Mouse (Mus musculus) limb, embryonic 14.5 days (tissue): ENCODE data around the gene Rnf141. TPM values are rescaled to one million over a fixed set of nuclear protein-coding genes. Genes with fewer than 3 reads are reported as not detected.

Experiments used
- ATAC-seq: fragments of 200-750 bp; cut with Nextera tagmentation; 2 replicates; pipeline ENCODE4 v1.8.0; 2017; ENCODE audit warnings: low read depth, moderate number of reproducible peaks, moderate TSS enrichment; ENCODE audit not compliant: low FRiP score
- DNase-seq: peaks from one replicate; pipeline ENCODE4 v3.0.0-alpha.2; 2015; ENCODE audit warnings: low spot score
- H3K27ac ChIP-seq: fragments of 300-500 bp; sonication (generic); replicated peaks from 2 replicates; pipeline ENCODE4 v1.5.1; 2014; ENCODE audit warnings: low read depth, mild to moderate bottlenecking, low read length, moderate library complexity, mixed read lengths
- H3K27me3 ChIP-seq: fragments of 300-500 bp; sonication (generic); 2 replicates; pipeline ENCODE4 v1.6.1; 2014; ENCODE audit warnings: low read length, mixed read lengths; ENCODE audit not compliant: control insufficient read depth, insufficient read depth
- H3K36me3 ChIP-seq: fragments of 300-500 bp; sonication (generic); 2 replicates; pipeline ENCODE4 v1.6.1; 2014; ENCODE audit warnings: mild to moderate bottlenecking, low read length, moderate library complexity, mixed read lengths; ENCODE audit not compliant: control insufficient read depth, insufficient read depth
- H3K4me1 ChIP-seq: fragments of 300-500 bp; sonication (generic); 2 replicates; pipeline ENCODE4 v1.6.1; 2014; ENCODE audit warnings: antibody characterized with exemption, low read length, mixed read lengths; ENCODE audit not compliant: control insufficient read depth, insufficient read depth
- H3K4me2 ChIP-seq: fragments of 300-500 bp; sonication (generic); replicated peaks from 2 replicates; pipeline ENCODE4 v1.6.1; 2014; ENCODE audit warnings: low read depth, mild to moderate bottlenecking, low read length, moderate library complexity; ENCODE audit not compliant: severe bottlenecking
- H3K4me3 ChIP-seq: fragments of 300-500 bp; sonication (generic); replicated peaks from 2 replicates; pipeline ENCODE4 v1.5.1; 2014; ENCODE audit warnings: low read length
- H3K9ac ChIP-seq: fragments of 300-500 bp; sonication (generic); 2 replicates; pipeline ENCODE4 v1.6.1; 2014; ENCODE audit warnings: mild to moderate bottlenecking, low read depth, low read length, moderate library complexity; ENCODE audit not compliant: severe bottlenecking
- H3K9me3 ChIP-seq: fragments of 300-500 bp; sonication (generic); 2 replicates; pipeline ENCODE4 v1.6.1; 2016; ENCODE audit warnings: low read length; ENCODE audit not compliant: control insufficient read depth
- POLR2A ChIP-seq: fragments of 200-500 bp; IDR thresholded peaks from 2 replicates; pipeline ENCODE4 v1.8.0; 2012; ENCODE audit warnings: inconsistent platforms, mild to moderate bottlenecking, moderate library complexity, borderline replicate concordance; ENCODE audit not compliant: insufficient read depth, insufficient read length; ENCODE audit errors: extremely low read depth
- WGBS: fragments of 180-500 bp; shearing (Covaris S2); extraction: QIAGEN DNeasy Blood & Tissue Kit; methylation state at CpG from one replicate; pipeline ENCODE4 v1.1.7; 2014; 5-methylcytosine and 5-hydroxymethylcytosine counted together
- polyA plus RNA-seq, 2 experiments: library from polyadenylated mRNA; depleted of rRNA in 1 of 2; stranded (reverse) in 1 of 2; unstranded in 1 of 2; fragments of >200 nt; fragmentation: Nextera tagmentation in 1 of 2; extraction: Ambion mirVana in 1 of 2; gene quantifications; 2 replicates each; pipeline versions ENCODE4 v1.2.1 to v1.2.3; 2012 to 2014

Gene Rnf141
- polyA plus RNA-seq, 2 experiments, result 21.6 to 22.0 TPM

DNA sequence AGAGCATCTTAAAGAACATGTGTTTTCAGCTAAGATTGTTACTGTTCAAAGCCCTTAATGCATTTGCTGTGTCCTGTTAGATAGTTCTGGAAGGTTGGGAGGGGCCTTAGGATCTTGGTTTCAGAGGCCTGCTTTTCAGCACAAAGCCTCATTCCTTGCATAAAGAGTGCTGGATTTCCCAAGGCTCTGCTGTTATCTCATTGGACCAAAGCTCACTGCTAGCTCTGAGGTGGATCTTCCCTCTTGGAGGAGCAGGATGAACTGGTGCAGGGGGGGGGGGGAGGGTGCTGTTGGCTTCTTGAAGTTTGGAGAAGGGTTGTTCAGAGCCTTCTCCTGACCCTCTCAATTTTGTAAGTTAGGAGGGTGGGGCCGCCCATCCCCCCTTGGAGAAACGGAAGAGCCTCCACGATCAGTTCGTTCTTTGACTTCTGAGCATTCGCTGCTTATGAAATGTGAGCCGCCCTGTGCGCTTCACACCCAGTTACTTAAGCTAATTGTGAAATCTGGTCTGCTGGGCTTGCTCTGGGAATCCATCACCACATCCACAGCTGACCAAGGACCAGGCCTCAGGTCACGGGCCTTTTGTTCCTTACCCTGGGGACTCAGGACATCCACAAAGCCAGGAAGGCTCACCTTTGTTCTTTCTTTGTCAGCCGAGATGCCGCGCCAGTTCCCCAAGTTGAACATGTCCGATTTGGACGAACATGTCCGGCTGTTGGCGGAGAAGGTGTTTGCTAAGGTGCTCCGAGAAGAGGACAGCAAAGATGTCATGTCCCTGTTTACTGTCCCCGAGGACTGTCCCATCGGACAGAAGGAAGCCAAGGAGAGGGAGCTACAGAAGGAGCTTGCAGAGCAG is 66.9 kb downstream of the Rnf141 start:
- no peaks in the 10 kb centered on the region for H3K9me3 ChIP-seq
- ATAC-seq (no peak), DNase-seq (no peak)
- WGBS, result 84% methylated on average over 18 of the region's 18 CpGs
- no peak overlapping the region for H3K4me2 ChIP-seq
- H3K4me1 ChIP-seq, result peaks cover 30% of the 10 kb centered on the region
- no peak overlapping the region for H3K27ac ChIP-seq
- no peaks in the 10 kb centered on the region for H3K27me3 ChIP-seq
- H3K4me3 ChIP-seq, result no peak overlapping the region
- no peak for TF ChIP-seq POLR2A
- 0 out of 2 replicates have a peak, but pooled peaks cover 4% of the 10 kb centered on the region for H3K36me3 ChIP-seq
- no peak overlapping the region for H3K9ac ChIP-seq

GRCm38 (mm10) chr7:110774674-110775073 is 69.6 kb downstream of the Rnf141 start:
- Histone ChIP-seq H3K9me3 (no peaks in the 10 kb centered on the region), H3K4me2 (no peak overlapping the region), H3K27me3 (0 out of 2 replicates have a peak, but pooled peaks cover 4% of the 10 kb centered on the region), H3K4me3 (no peak overlapping the region), H3K9ac (no peak overlapping the region), H3K27ac (no peak overlapping the region), H3K36me3 (0 out of 2 replicates have a peak, but pooled peaks cover 4% of the 10 kb centered on the region), H3K4me1 (peaks cover 19% of the 10 kb centered on the region)
- no peak for TF ChIP-seq POLR2A
- WGBS, result 85% methylated on average over 8 of the region's 8 CpGs
- DNase-seq (no peak), ATAC-seq (no peak)

DNA sequence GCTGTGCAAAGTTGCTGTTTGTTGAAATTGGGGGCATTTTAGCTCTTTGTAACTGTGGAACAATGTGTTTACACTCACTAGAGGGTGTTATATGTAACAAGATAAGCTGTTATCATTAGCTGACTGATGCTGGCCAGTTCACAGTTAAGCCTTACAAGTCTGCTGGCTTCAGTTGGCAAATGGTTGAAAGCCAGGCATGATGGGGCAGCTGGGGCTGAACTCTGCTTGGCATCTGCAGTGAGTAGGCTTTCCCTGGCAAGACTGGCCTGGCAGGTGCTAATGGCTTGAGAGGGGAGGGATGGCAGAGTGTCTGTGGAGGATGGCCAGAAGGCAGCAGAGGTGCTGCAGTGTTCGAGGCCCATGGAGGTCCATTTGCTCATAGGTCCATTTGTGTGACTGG is 70.2 kb downstream of the Rnf141 start:
- Histone ChIP-seq H3K36me3 (0 out of 2 replicates have a peak, but pooled peaks cover 4% of the 10 kb centered on the region), H3K4me2 (peak overlapping the region; percentile 23; the same call in 1 of the 2 replicates), H3K4me3 (no peak overlapping the region), H3K9ac (no peak overlapping the region), H3K27ac (peak overlapping the region; percentile 67), H3K4me1 (peaks cover 20% of the 10 kb centered on the region), H3K9me3 (no peaks in the 10 kb centered on the region), H3K27me3 (0 out of 2 replicates have a peak, but pooled peaks cover 8% of the 10 kb centered on the region)
- ATAC-seq (no peak), DNase-seq (no peak)
- TF ChIP-seq POLR2A, result no peak
- WGBS, result 71% methylated on average over 1 of the region's 1 CpGs

DNA sequence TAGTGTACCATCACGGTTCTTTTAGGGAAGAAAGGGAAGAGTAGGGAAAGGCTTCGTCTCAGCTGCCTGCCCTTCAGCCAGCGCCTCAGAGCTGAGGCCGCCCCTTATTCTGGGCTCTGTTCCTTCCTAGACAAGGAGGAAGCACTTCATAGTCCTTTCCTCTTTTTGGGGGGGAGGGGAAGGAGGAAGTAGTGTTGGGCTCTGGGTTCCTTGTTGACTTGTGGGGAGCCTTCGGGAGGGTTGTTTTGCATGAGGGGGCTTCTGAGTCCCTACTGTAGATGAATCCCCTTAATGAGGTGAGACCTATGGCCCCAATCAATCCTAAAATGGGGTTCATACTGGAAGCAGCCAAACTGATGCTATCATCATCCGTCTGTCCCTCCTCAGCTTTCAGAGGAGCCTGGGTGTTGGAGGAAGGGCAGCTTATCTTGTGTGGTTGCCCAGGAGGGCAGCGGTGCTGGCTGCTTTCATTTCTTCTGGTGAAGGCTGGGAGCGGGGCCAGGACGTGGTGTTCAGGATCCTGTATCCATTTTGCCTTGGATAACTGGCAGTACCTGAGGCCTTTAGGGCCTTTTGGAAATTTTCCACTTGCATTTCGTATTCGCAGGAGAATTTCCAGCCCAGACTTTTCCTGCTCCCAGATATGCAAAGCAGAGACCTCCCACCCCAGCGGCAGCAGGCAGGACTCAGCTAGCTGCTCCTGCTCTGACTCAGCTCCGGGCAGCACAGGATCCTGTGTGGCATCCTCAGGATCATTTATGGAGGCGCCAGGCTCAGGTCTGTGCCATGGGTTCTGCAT is 70.9 kb downstream of the Rnf141 start:
- Histone ChIP-seq H3K4me1 (peaks cover 24% of the 10 kb centered on the region), H3K4me3 (no peak overlapping the region), H3K9me3 (no peaks in the 10 kb centered on the region), H3K36me3 (0 out of 2 replicates have a peak, but pooled peaks cover under 1% of the 10 kb centered on the region), H3K9ac (no peak overlapping the region), H3K4me2 (peak overlapping the region; percentile 23; the same call in 1 of the 2 replicates), H3K27me3 (0 out of 2 replicates have a peak, but pooled peaks cover 8% of the 10 kb centered on the region), H3K27ac (peak overlapping the region; percentile 67)
- ATAC-seq, result no peak
- no peak for TF ChIP-seq POLR2A
- DNase-seq, result peak; percentile 71
- WGBS, result 34% methylated on average over 14 of the region's 14 CpGs

DNA sequence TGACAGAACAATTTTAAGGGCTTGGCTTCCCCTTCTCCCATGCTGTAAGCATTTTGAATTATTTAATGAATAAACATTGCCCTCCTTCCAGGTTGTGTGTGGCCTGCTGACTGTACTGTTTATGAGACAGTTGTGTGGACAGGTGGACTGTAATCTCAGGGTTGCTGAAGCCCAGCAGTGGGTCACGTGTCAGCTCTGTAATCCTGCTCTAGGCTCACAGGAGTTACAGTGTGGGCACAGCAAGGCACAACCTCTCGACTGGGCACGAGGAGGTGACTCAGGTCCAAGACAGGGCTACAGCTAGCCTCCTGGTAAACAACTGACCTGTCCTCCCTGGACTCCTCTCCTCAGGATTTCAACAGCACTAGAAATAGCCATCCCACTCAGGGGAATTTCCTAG is 71.9 kb downstream of the Rnf141 start:
- no peak for ATAC-seq
- WGBS, result 75% methylated on average over 3 of the region's 3 CpGs
- H3K9me3 ChIP-seq, result no peaks in the 10 kb centered on the region
- no peak overlapping the region for H3K4me2 ChIP-seq
- H3K9ac ChIP-seq, result no peak overlapping the region
- no peak overlapping the region for H3K27ac ChIP-seq
- peaks cover 8% of the 10 kb centered on the region; the same call in 1 of the 2 replicates for H3K27me3 ChIP-seq
- TF ChIP-seq POLR2A, result no peak
- no peak overlapping the region for H3K4me3 ChIP-seq
- H3K36me3 ChIP-seq, result no peaks in the 10 kb centered on the region
- H3K4me1 ChIP-seq, result peaks cover 21% of the 10 kb centered on the region
- DNase-seq, result no peak
